Mouse (Mus musculus) ES-Bruce4 (cell line): ENCODE results near the gene Ap1ar. TPM values are rescaled to one million over a fixed set of nuclear protein-coding genes. Genes with fewer than 3 reads are reported as not detected.

Experiments used
- H3K27ac ChIP-seq: 2 replicates; pipeline ENCODE4 v1.5.1; 2012; ENCODE audit warnings: low read length, inconsistent platforms; ENCODE audit not compliant: insufficient read depth
- H3K27me3 ChIP-seq: 2 replicates; pipeline ENCODE4 v1.6.1; 2012; ENCODE audit warnings: mild to moderate bottlenecking, low read length, inconsistent platforms; ENCODE audit not compliant: control insufficient read depth, poor library complexity, insufficient read depth, severe bottlenecking
- H3K36me3 ChIP-seq: 2 replicates; pipeline ENCODE4 v1.6.1; 2012; ENCODE audit warnings: inconsistent platforms, mild to moderate bottlenecking, low read length, moderate library complexity; ENCODE audit not compliant: control insufficient read depth, poor library complexity, insufficient read depth, severe bottlenecking
- H3K4me1 ChIP-seq: one replicate; pipeline ENCODE4 v1.8.1; 2011; ENCODE audit warnings: low read length; ENCODE audit not compliant: control insufficient read depth, insufficient read depth
- H3K4me3 ChIP-seq: 2 replicates; pipeline ENCODE4 v1.5.1; 2011; ENCODE audit warnings: low read depth, mild to moderate bottlenecking, low read length
- H3K9ac ChIP-seq: 2 replicates; pipeline ENCODE4 v1.6.1; 2012; ENCODE audit warnings: low read depth, mild to moderate bottlenecking, inconsistent platforms; ENCODE audit not compliant: poor library complexity, severe bottlenecking
- H3K9me3 ChIP-seq: replicated peaks from 2 replicates; pipeline ENCODE4 v1.6.1; 2012; ENCODE audit warnings: mild to moderate bottlenecking, low read length, inconsistent platforms; ENCODE audit not compliant: control insufficient read depth, poor library complexity, insufficient read depth, severe bottlenecking
- CTCF ChIP-seq: IDR thresholded peaks from one replicate; pipeline ENCODE4 v1.8.1; 2011; ENCODE audit warnings: low read depth, low read length
- EP300 ChIP-seq: IDR thresholded peaks from 2 replicates; pipeline ENCODE4 v1.6.1; 2011; ENCODE audit warnings: low read depth, low read length; ENCODE audit not compliant: insufficient read depth
- POLR2A ChIP-seq: IDR thresholded peaks from one replicate; pipeline ENCODE4 v1.8.1; 2011; ENCODE audit warnings: low read length; ENCODE audit not compliant: insufficient read depth
- polyA plus RNA-seq: library from polyadenylated mRNA; stranded (reverse); fragments of >200 nt; gene quantifications from 2 replicates; pipeline ENCODE4 v1.2.4, GENCODE M21; 2011; ENCODE audit warnings: low read depth; ENCODE audit not compliant: missing spikeins, insufficient read depth, insufficient read length

Ap1ar gene
- polyA plus RNA-seq, 1 experiment: 61.7 TPM

- Histone ChIP-seq H3K9me3 (no peaks in the 10 kb centered on the region; the same call in 1 of the 2 replicates), H3K9ac (no peak overlapping the region), H3K27ac (no peak overlapping the region), H3K27me3 (no peaks in the 10 kb centered on the region), H3K36me3 (no peaks in the 10 kb centered on the region), H3K4me3 (no peak overlapping the region), H3K4me1 (peaks cover 2% of the 10 kb centered on the region)
- TF ChIP-seq EP300 (no peak), POLR2A (no peak), CTCF (no peak)
These were observed 34.3 kb upstream of the Ap1ar start for GRCm38 (mm10) chr3:127871575-127871974.

- Histone ChIP-seq H3K36me3 (no peaks in the 10 kb centered on the region), H3K27ac (no peak overlapping the region), H3K4me1 (peaks cover 2% of the 10 kb centered on the region), H3K9ac (no peak overlapping the region), H3K4me3 (no peak overlapping the region), H3K27me3 (no peaks in the 10 kb centered on the region), H3K9me3 (no peaks in the 10 kb centered on the region; the same call in 1 of the 2 replicates)
- TF ChIP-seq EP300: no peak
These were observed 31.6 kb upstream of the Ap1ar start for GRCm38 (mm10) chr3:127868880-127869279.

GRCm38 (mm10) chr3:127868046-127868758, 30.9 kb upstream of the Ap1ar start:
- no peak overlapping the region for H3K4me3 ChIP-seq
- no peaks in the 10 kb centered on the region for H3K36me3 ChIP-seq
- peaks cover 2% of the 10 kb centered on the region for H3K4me1 ChIP-seq
- no peaks in the 10 kb centered on the region; the same call in 1 of the 2 replicates for H3K9me3 ChIP-seq
- TF ChIP-seq POLR2A (no peak), EP300 (no peak), CTCF (no peak)
- no peaks in the 10 kb centered on the region for H3K27me3 ChIP-seq
- H3K9ac ChIP-seq: no peak overlapping the region
- H3K27ac ChIP-seq: no peak overlapping the region

GRCm38 (mm10) chr3:127864242-127864641, 26.9 kb upstream of the Ap1ar start:
- TF ChIP-seq POLR2A (no peak), EP300 (no peak), CTCF (no peak)
- Histone ChIP-seq H3K27ac (no peak overlapping the region), H3K9me3 (no peaks in the 10 kb centered on the region; the same call in none of the 2 replicates), H3K4me1 (peaks cover 2% of the 10 kb centered on the region), H3K36me3 (no peaks in the 10 kb centered on the region), H3K27me3 (no peaks in the 10 kb centered on the region), H3K4me3 (no peak overlapping the region), H3K9ac (no peak overlapping the region)

GRCm38 (mm10) chr3:127863571-127863970, 26.2 kb upstream of the Ap1ar start:
- no peaks in the 10 kb centered on the region for H3K36me3 ChIP-seq
- no peaks in the 10 kb centered on the region for H3K4me1 ChIP-seq
- no peak overlapping the region for H3K9ac ChIP-seq
- TF ChIP-seq CTCF (no peak), POLR2A (no peak), EP300 (no peak)
- no peak overlapping the region for H3K27ac ChIP-seq
- no peaks in the 10 kb centered on the region for H3K27me3 ChIP-seq
- H3K9me3 ChIP-seq: no peaks in the 10 kb centered on the region; the same call in none of the 2 replicates
- H3K4me3 ChIP-seq: no peak overlapping the region

GRCm38 (mm10) chr3:127862479-127862878, 25.2 kb upstream of the Ap1ar start:
- Histone ChIP-seq H3K4me1 (no peaks in the 10 kb centered on the region), H3K9ac (no peak overlapping the region), H3K9me3 (no peaks in the 10 kb centered on the region; the same call in none of the 2 replicates), H3K27me3 (no peaks in the 10 kb centered on the region), H3K4me3 (no peak overlapping the region), H3K36me3 (no peaks in the 10 kb centered on the region), H3K27ac (no peak overlapping the region)
- TF ChIP-seq EP300: no peak
